Mouse (Mus musculus): ENCODE measurements around the gene Xirp1.

The Xirp1 gene

DNA sequence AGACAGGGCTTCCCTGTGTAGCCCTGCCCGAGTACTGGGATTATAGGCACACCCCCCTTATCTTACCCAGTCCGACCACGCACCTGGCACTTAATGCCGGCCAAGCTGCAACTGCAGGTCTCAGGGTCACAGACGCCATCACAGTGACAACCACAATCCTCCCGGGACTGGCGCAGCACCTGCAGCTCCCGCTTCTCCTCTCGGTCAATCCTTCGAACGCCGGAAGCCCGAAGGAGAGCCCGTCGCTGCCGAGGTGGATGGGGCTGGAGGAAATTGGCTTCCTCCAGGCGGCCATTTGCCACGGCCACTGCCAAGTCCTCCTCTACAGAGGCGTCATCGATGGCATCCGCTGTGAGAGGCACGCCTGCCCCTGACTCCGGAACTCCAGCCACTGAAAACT is 50.1 kb downstream of the Xirp1 start:
- CTCF ChIA-PET = interaction anchor here (0.7 kb wide), 1 partner anchor 98 kb away, joined by 3 read pairs; no protein-coding TSS in a partner anchor

DNA sequence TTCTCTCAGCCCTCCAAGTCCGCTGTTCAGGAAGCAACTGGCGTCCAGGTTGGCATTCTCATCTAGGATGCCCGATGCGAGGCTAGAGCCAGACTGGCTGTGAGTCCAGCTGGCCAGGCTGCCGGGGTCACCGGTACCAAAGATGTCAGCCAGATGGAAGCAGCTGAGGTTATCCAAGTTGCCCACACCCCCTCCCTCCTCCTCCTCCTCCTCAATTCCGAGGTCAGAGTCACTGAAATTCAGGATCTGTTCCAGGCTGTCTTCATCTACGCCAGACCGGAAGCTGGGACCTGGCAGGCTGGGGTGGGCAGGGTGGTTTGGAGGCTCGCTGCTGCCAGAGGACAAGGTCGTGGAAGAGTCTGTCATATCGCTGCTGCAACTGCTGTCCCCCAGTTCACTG is 50.8 kb downstream of the Xirp1 start:
- CTCF ChIA-PET = interaction anchor here (0.6 to 0.9 kb wide), 2 partner anchors 11 to 21 kb away, joined by 4 to 11 read pairs; no protein-coding TSS in a partner anchor

DNA sequence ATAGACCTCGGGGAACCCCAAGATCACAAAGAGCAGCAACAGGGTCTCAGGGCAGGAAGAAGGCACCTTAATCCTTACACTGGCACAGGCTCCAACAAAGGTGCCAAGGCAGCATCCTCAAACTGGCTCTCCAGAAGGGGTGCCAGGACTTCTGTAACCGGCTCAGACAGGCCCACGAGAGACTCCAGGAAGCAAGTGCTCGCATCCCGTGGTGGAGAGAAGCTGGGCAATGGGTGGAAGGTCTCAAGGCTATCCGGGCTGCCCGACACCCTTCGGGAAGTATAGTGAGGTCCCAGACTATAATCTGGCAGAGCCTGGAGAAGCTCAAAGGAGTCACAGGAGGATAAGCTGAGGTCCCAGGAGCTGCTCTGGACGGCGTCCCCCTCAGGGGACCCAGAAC is 51.2 kb downstream of the Xirp1 start:
- CTCF ChIA-PET = interaction anchor here (0.6 to 0.9 kb wide), 2 partner anchors 12 to 21 kb away, joined by 4 to 11 read pairs; no protein-coding TSS in a partner anchor

DNA sequence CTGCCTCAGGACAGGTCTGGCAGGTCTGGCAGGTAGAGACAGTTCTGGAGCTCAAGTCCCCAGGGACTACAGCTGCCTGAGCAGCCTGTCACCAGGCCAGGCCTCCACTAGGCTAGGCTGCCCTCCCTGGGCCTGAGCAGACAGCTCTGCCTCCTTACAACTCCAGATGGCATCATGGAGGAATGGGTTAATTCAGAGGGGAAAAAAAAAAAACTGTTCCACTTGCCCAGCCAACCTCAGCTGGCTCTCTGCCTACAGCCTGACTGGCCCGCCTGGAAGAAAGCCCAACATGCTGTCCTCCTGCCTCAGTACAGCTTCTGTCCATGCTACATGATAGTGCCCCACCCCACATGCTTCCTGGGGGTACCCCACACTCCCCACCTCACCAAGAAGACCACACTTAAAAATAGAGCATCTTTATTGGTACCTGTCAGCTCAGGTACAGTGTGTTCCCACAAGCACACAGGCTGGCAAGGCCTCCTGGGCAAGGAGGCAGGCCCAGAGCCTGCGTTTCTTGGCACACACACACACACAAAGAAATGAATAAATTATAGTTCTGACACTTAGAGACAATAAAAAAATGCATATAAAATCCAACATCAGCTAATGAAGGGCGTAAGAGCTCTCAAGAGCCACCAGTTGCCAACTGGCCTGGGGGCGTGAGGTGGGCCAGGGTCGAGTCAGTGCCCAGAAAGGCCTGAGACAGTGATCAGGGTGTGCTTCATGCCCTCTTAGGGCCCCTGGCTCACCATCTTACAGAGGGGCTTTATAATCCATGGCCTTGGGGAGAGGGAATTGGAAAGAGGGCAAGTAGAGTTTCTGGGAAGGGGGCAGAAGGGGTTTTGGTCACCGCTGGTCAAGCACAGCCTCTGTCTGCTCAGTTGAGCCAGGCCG is 52.4 kb downstream of the Xirp1 start:
- CTCF ChIA-PET = interaction anchor here (0.6 to 0.7 kb wide), 2 partner anchors 13 to 27 kb away, joined by 3 read pairs; no protein-coding TSS in a partner anchor

DNA sequence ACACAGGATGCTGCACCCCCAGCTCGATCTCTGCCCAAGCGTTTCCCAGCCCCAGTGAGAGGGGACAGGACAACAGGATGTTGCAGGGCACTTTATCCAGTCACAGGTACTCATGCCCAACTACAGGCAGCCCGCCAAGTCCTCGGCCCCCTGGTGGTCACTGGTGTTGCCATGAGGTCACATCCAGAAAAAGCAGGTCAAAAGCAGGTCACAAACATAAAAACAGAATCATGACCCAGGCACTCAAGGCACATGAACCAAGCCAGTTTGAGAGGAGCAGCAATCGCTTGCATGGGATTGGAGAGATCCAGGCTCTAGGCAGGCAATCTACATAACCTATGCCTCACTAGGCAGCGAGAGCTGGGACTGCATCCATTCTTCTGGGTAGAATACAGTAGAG is 53.2 kb downstream of the Xirp1 start:
- CTCF ChIA-PET = interaction anchor here (0.7 kb wide), 1 partner anchor 13 kb away, joined by 3 read pairs; no protein-coding TSS in a partner anchor

DNA sequence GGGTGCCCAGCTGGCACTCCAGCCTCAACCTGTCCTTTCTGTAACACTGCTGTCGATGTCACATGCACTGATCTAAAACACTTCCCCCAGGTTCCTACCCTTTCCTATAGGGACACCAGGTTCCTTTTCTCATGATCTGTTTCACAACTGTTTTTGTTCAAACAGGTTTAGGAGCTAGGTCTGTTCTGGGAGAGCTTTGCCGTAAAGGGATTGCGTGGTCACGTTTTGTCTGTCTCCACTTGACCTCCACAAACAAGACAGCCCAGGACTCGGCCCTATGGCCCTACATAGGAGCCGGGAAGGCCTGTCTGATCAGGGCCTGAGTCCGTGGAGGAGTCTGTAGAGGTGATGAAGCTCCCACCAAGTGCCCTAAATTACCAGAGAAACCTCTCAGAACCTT is 53.6 kb downstream of the Xirp1 start:
- CTCF ChIA-PET = no interaction called here

DNA sequence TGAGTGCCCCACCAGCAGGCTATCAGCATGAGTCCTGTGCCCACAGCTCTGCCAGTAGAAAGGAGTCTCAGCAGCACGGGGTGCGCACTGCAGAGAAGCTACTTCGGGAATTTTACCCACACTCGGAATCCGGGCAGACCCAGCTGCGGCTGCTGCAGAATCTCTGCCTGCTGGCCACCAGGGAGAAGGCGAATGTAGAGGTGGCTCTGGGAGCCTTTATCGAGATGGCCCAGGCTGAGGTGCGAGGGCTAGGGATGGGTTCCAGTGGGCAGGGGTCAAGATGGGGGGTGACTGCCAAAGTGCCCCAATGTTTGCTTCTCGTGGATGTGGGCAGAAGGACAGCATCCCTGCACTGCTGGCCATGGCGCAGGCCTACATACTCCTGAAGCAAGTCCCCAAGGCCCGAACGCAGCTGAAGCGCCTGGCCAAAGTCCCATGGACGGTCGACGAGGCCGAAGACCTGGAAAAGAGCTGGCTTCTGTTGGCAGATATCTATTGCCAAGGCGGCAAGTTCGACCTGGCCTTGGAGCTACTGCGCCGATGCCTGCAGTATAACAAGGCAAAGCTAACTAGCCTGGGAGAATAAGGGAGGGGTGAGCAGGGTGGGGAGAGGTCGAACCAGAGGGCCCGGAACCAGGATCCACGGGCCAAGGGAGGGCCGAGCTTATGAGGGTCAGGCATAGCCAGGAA is 57.0 kb downstream of the Xirp1 start:
- CTCF ChIA-PET = no interaction called here

DNA sequence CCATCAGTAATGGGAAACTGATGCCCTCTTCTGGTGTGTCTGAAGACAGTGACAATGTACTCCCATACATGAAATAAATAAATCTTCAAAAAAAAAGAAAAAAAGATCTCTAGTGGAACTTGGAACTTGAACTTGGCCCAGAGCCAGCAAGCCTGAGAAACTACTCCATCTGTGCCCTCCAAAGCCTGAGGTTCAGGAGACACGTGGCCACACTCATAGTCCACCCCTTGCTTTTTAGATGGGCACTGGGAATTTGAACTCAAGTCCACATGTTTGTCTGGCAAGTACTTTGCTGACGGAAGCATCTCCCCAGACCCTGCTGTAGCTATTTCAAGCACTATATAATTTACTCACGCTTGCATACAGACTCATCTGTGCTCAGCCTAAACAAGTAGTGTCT is 58.2 kb downstream of the Xirp1 start:
- CTCF ChIA-PET = interaction anchor here (0.5 to 1.1 kb wide), 2 partner anchors 12 to 22 kb away, joined by 4 read pairs; no protein-coding TSS in a partner anchor

DNA sequence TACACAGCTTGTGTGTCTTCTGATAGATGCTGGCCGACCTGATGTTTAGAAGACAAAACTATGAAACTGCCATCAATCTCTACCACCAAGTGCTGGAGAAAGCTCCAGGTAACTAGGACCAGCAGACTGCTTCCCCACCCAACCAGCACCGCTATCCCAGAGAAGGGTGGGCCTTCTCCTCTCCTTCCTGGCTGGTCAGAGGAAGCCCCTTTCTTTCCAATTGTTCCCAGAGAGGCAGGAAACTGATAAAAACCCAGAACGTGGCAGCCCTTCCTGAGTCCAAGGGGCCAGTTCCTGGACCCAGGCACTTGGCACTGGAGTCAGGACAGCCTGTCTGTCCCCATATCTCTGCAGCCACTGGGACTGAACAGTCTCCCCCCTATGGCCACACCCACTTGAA is 59.2 kb downstream of the Xirp1 start:
- CTCF ChIA-PET = no interaction called here
